Mouse (Mus musculus): ENCODE measurements around the gene Slc2a8.

Gene Slc2a8

GRCm38 (mm10) chr2:32928235-32928946 lies 53.5 kb downstream of the Slc2a8 start:
- DNase-seq, result peak; percentile 58 to 86

GRCm38 (mm10) chr2:32927624-32928234 lies 54.2 kb downstream of the Slc2a8 start:
- no peak for DNase-seq

- DNase-seq, result no peak
Observed at GRCm38 (mm10) chr2:32926330-32927075, 55.4 kb downstream of the Slc2a8 start.

GRCm38 (mm10) chr2:32924306-32924844 lies 57.5 kb downstream of the Slc2a8 start:
- DNase-seq, result no peak

- DNase-seq, result no peak
Observed at GRCm38 (mm10) chr2:32923551-32924250, 58.2 kb downstream of the Slc2a8 start.

All from kidney, postnatal 36 days (tissue).